Mouse (Mus musculus) layer of hippocampus, adult 9-11 months (tissue): ENCODE data around the gene Net1.
A peak's percentile ranks its signal among the peaks of the same experiment; 100 is the strongest.
"Not testable (repeated sequence)": the region's sequence is repeated elsewhere in the genome, so short reads cannot be mapped to it uniquely, and the experiment has no call there.

Experiments
- DNase-seq: peaks from one replicate; pipeline ENCODE4 v3.0.0; 2022

The Net1 gene

DNA sequence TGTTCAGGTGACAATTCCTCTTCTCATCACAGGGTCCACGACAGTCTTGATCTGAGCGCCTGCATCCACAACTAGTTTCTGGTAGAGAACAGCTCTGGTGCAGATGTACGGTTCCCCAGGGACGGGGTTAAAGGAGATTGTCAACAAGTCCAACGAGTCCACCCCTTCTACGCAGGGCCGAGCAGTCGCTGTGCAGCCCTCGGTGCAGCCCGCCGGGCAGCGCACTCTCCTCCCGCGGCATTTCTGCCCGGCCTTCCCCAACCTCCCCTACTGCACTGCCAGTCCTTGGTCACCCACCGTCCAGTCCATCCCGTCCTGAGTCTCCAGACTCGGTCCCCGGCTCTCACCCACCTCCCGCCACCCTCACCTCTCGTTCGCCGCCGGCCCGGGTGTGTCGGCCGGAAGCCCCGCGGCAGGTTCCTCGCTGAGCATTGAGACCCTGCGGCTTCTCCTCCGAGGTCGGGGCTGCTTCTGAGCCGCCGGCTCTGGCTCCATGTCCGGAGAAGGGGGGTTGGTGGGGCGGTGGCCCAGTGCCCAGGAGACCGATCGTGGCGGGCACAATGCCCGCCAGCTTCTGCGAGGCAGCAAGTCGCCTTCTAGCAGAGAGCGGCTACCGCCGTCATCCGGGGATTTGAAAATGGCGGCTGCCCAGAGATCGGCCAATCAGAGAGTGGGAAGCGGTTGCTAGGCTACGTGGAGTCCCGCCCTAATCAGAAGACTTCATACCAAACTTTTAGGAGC is at the start of gene Net1, which contains the start of gene Tubal3:
Net1 (minus strand) TSS at position 650 of the 741 bp plus-strand sequence.
Tubal3 (plus strand) TSS at position 704 of the 741 bp plus-strand sequence.
- DNase-seq = peak; percentile 74

DNA sequence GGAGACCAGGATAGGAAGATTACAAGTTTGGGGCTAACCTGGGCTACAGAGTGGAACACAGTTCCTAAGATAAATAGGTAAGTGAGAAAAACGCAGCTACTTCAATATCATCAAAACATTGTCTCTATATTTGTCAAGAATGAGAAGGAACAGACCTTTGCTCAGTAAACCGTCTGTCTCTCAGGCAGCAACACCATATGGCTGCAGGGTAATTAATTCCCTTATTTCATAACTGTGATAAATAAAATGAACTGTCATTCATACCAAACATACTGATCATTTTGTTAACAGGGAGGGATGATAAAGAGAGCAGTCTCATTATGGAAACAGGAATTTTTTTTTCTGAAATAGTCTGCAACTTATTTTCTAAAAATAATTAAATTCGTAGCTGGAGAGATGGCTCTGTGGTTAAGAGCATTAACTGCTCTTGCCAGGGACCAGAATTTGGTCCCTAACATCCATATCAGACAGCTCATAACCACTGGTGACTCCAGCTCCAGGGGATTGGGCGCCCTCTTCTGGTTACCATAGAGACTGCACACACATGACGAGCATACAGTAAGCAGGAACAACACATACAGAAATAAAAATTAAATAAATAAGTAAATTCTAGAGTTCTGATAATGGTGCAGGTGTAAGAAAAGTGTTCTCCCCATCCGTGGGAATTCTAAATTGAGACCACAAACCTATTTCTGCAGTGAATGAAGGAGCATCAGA is 33.3 kb upstream of the Net1 start:
- peak; percentile 10 for DNase-seq

DNA sequence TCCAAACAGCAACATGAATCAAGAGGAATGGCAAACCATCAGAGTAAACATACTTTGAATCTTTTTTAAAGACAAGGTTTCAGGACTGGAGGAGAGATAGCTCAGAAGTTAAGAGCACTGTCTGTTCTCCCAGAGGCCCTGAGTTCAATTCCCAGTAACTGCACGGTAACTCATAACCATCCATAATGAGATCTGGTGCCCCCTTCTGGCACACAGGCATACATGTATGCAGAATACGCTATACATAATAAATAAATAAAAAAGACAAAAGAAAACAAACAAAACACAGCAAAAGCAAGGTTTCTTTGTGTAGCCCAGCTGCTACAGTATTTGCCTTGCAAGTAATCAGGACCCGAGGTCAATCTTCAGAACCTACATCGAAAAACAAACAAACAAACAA is 31.5 kb upstream of the Net1 start:
- DNase-seq = no peak

DNA sequence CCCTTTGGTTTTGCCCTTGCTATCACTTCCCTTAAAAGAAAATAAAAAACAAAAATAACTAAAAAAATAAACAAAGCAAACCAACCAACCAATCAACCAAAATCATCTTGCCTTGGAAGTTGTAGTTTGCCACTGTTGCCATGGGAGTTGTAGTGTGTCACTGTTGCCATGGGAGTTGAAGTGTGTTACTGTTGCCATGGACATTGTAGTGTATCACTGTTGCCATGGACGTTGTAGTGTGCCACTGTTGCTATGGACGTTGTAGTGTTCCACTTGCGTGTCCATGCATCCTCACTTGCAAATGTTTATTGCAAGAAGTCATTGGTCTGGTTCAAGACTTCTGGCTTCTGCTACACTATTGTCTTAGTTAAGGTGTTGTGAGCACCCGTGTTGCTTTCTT is 29.2 kb upstream of the Net1 start:
- DNase-seq = no peak

DNA sequence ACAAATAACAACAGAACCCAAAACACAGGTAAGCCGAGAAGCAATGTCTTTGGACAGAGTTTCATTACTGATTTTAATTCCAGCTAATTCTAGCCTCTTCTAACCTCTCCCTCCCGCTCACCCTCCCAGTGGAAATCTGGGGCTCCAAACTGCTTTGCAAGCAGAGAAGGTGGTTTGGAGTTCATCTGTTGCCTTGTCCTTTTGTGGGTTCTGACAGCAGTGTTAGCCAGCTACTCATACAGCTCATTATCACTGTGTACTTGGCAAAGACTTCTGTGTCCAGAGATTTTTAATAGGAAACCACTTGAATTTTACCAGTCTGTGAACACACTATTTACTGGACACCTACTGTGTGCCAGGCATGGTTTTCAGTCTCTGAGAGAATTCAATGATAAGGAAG is 27.2 kb upstream of the Net1 start, which contains the start of gene Ucn3:
Ucn3 (minus strand) TSS at position 101 of the 400 bp plus-strand sequence.
- no peak for DNase-seq

DNA sequence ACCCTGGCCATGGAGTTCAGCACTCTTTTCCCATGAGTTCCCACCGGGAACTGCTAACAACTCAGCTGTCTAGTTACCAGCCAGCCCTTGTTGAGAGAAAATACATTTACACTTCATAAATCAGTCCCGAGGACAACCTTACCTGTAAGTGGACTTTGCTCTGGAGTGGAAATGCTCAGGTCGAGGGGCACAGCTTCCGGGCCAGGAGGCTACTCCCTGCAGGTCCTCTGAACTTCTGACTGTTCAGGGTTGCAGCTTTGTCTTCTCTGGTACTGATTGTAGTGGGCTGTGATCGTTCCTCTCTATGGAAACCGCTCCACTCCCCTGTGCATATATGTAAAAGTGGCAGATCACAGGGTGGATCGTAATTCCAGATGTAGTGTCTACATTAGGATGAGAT is 26.7 kb upstream of the Net1 start:
- no peak for DNase-seq

DNA sequence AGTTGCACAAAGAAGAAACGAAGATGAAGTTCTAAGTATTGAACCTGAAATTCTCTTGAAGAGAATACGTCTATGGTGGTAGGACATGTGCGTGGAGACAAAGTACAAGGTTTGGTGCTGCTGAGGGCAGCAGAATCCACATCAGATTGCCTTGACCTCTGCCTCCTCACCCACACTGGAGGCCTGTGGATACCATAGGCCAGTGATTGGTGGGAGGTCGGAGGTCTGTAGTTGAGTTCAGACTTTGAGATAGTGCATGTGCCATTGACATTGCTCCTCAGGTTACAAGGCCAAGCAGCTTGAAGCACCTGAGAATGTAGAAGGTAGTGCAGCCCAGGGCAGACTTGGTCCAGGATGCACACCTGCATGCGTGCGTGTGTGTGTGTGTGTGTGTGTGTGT is 8.0 kb upstream of the Net1 start:
- DNase-seq = no peak

DNA sequence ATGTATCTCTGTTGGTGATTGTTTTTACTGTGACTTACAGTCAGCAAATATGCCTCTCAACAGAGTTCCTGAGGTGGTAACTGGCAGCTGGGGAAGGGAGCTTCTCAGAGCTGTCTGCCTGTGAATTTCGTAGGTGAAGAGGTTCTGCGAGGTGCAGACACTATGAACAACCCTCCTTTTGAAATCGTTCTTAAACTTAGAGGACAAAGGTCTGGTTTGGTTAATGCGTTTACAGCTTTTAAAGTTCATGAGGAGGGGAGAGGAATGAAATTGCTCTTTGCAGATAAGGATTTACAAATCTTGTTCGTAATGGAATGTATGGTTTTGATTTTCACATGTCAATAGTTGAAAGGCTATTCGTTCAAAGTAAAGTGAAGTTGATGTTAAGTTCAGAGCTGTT is 7.6 kb upstream of the Net1 start:
- no peak for DNase-seq

DNA sequence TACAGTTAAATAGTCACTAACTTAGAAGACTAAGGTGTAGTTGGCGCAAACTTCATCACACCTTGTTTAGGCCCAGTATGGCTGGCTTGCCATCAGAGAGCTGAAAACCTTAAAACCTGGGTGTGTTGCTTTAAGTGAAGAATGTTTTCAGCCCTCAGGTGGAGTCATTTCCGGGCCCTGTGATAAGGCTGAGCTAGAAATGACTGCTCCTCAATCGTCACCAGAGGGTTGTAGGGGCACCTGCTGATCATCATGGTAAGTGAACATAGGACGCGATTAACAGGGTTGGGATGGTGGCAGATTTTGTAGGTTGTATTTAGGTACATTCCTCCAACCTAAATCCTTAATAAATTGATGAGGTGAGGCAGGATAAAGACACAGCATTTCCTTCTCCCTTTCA is 6.5 kb upstream of the Net1 start:
- no peak for DNase-seq

DNA sequence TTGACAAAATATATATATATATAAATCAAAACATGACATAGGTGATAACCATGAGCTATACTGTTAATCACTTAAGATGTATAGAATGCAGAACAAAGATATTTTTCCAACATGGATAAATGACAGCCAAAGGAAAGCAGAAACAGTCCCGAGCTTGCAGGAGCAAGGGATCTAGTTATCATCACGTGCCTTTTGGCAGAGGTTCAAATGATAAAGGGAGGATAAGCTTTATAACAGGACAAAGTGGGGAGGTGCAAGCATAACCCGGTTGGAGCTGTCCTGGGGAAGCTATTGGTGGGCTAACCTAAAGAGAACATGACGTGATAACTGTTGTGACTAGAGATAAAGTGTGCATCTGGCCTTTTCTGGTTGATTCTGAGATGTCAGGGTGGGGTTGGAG is 4.5 kb downstream of the Net1 start:
- DNase-seq = no peak

DNA sequence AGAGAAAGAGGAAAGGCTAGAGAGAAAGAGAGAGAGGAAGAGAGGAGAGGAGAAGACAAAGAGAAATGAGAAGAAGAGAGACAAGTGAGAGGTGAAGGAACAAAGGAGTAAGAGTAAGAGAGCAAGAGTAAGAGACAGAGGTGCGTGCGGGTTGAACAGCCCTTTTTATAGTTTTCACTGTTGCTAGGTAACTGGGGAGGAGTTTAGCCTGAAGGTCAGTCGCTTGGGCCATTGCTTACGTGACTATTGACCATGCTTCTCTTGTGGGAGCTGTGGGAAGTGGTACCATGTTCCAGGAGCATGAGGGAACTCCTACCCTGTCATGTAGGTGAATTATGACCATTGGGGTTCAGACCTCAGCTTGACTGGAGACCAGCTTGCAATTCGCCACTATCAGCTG is 7.7 kb downstream of the Net1 start:
- no peak for DNase-seq

DNA sequence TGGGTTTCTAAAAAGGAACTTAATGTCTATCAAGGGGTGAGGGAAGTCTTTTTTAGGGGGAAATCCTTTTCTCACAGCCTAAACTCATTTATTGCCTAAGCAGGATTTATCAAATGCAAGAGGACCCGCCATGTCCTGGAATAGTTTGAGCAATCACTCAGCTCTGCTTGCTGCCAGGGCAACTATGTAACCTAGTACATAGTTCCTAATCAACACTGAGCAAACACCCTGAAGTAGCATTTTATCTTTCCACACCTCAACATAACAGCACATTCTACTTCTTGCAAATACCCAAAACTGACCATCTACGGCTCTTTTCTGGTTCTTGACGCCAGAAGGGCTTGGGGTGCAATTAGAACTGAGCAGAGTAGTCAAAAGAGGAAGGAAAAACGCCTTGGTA is 9.8 kb downstream of the Net1 start:
- DNase-seq = no peak

DNA sequence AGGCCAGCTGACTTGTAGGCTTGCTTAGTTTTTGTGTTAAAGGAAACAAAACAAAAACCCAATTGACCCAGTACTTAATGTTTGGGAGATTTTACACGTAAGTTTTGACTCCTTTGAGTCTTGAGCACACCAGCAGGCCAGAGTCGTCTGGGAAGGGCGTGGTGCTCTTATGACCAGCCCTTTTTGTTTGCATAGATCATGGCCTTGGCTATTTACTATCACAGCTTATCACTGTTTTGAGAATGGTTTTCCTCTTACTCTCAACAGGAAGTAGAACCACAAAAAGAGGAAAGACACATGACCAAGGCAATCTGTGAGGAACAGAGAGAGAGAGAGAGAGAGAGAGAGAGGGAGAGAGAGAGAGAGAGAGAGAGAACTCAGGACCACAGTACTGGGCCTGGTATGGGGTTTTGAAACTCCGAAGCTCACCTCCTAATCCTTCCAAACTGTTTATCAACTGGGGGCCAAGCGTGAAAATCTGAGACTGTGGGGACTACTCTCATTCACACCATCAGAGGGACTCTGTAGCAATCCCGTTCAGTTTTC is 10.8 kb downstream of the Net1 start:
- DNase-seq = no peak

DNA sequence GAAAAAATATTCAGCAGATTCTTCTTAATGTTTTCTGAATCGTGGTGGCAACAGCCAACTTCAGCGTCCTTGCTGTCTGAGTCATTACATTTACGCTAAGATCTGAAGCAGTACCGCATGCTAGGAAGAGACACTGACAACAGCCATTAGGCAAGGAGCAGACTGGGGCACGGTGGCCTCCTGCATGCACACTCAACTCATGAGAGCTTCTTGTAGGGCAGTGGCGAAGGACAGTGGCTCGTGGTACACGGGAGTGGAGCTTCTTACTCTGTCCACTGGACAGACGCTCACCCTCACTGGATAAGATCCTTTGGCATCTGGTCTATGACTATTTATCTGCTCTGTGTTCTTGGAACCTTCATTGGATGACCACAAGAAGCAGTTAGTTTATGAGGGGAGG is 18.7 kb downstream of the Net1 start:
- no peak for DNase-seq

DNA sequence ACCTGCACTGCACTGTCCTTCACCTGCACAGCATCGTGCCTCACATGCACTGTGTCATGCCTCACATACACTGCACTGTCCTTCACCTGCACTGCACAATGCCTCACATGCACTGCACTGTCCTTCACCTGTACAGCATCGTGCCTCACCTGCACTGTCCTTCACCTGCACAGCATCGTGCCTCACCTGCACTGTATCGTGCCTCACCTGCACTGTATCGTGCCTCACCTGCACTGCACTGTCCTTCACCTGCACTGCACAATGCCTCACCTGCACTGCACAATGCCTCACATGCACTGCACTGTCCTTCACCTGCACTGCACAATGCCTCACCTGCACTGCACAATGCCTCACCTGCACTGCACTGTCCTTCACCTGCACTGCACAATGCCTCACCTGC is 19.8 kb downstream of the Net1 start:
- not testable (repeated sequence) for DNase-seq

DNA sequence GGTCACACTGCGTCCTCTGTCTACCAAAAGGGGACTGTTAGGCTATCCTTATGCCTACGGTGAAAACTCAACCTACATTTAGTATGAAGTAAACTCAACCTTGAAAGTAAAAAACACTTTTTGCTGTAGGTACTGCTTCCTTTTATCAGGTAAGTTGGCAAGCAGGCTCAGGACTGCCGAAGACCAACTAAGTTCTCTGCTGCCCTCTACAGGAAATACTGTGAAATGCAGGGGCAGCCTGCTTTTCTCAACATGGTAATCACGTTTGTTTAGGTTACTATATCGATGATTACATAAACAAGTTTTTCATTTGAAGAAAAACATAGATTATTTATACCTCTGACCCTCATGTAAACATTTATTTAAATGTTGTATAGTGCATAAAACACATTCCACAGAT is 21.1 kb downstream of the Net1 start:
- DNase-seq = peak; percentile 68

DNA sequence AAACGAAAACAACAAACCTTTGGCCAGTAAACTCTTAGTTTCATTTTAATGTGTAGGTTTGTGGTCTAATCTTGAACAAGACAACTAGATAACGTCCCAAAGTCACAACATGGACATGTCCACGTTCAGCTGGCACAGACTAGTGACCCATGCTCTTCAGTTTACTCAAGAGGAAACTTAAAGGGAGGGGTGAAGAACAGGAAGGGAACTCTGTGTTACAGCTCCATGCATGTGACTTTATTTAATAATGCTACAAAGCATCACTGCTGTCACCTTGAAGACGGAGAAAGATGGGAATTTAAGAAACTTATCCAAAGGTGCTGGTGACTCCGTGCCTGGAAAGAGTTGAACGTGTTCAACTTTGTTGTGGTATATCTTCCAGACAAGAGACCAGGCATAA is 22.0 kb downstream of the Net1 start:
- DNase-seq = no peak

DNA sequence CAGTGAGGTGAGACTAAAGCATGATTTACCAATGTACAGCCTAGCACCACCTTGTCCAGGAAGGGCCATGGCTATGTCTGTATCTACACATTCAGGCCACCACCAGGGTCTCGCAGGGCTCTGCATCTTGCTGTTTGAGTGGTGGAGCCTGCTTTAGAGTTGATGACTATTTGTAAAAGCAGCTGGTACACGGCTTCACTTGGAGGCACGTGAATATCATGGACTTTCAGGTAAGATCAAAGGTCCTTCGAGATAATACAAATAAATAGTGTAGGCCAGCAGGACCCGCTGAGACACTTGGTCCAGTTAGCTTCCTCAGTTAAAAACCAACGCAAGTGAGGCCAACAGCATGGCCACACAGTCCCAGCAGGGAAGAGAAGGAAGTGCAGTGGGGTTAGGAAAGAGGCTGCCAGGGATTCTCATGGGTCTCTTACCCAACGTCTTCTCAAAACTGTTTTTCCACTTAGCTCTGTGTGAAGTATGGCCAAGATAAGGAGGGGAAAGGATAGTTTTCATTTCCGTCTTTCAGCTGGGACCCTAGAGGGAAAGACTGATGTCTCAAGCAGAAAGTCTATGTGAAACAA is 22.5 kb downstream of the Net1 start:
- no peak for DNase-seq

DNA sequence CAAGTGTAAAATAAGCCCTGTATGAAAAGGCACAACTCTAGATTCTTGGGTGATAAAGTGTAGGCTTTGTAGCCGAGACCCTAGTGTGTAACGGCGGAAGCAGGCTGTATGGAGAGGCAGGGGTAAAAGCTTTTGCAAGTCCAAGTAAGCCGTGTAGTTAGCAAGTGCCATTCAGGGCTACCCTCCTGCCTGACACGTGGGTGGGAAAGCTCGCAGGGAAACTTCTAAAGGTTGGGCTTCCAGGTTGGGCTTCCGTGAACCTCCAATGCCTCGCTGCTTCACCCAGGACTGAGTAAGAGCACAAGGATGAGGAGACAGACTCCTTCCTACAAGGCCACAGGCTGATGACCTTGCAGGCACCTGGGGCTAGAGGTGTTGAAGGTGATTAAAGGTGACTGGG is 23.5 kb downstream of the Net1 start:
- no peak for DNase-seq

DNA sequence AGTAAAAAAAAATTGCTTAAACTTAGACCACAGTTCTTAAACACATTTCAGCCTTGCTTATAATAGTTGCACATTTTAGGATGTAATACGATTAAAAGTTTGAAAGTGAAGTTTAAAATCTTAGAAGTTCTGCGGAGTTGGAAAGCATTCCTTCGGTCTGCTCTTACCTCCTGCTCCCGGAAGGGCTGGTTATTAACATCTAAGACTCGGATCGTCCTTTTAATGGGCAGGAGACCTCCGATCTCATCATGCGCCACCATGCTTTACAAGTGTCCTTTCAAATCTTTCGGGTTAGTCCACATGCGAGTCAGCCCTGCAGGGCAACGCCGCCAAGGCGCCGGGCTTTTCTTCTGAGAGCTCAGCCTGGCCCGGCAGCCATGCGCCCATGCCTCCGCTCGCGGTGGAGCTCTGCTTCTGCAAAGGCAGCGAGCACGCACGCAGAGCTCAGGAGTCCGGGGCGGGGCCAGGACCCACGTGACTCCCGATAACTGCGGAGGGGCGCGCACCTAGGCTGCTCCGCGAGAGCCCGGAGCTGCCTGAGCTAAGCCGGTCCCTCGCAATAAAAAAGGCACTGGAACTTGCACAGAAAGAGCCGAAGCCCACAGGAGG is 24.8 kb downstream of the Net1 start:
- peak; percentile 85 for DNase-seq

DNA sequence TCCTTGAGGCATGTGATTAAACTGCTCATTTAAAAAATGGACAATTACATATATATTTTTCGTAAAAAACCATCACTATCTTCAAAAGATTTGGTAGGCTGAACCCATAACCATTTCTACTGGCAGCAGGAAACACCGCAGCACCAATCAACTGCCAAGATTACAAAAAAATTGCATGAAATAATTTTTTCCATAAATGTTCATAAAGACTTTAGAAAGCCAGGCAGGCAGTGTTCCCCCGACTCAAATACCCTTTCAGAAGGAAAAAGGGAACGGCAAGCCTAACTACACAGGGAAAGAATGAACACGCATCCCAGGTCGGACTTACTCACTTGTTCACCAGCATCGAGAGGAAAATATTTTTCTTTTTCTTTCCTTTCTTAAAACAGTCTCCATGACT is 25.4 kb downstream of the Net1 start:
- DNase-seq = no peak

DNA sequence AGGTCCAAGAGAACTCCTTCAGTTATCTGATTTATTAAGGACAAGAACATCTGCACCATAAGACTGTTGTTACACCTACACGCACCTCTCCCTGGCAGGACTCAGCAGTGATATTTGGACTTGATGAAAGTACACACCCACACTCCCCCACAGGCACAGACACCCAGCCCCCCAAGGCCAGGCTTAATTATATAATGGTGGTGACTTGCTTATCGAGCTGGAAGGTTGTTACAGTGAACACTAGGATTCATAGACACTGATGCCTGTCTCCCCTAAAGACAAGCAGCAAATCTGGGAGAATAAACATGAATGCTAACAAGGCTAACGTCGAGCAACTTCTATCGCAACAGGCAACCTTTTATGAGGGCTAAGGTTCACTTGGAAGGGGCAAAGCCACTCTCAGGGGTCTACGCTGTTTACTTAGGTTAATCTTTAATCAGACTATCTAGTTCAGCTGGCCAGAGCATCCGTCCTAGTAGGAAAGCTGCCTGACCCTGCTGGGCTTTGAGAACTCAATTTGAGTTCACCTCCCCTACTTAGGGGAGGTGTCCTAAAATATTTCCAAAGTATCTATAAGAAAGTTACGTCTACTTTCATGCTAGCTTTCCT is 26.4 kb downstream of the Net1 start:
- DNase-seq = no peak

DNA sequence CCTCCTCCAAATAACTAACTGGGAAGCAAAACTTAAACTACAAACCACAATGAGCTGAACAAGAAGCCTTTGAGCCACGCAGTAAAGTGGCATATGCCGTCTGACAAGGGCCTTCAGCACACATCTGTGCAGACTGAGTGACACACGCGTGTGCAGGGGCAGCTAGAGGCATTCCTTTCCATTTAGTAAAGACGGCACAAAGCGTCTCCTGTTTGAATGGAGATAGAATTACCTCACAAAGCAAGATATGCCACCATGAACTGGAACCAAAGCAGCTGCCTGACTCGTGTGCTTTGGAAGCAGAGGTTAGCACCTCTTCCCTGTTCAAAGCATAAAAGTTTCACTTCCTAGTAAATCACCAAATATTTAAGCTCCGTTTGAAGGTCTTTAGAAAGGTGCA is 28.0 kb downstream of the Net1 start:
- no peak for DNase-seq
